8 mouse cellular contexts compared by ENCODE assay signal in the genomic region with DNA sequence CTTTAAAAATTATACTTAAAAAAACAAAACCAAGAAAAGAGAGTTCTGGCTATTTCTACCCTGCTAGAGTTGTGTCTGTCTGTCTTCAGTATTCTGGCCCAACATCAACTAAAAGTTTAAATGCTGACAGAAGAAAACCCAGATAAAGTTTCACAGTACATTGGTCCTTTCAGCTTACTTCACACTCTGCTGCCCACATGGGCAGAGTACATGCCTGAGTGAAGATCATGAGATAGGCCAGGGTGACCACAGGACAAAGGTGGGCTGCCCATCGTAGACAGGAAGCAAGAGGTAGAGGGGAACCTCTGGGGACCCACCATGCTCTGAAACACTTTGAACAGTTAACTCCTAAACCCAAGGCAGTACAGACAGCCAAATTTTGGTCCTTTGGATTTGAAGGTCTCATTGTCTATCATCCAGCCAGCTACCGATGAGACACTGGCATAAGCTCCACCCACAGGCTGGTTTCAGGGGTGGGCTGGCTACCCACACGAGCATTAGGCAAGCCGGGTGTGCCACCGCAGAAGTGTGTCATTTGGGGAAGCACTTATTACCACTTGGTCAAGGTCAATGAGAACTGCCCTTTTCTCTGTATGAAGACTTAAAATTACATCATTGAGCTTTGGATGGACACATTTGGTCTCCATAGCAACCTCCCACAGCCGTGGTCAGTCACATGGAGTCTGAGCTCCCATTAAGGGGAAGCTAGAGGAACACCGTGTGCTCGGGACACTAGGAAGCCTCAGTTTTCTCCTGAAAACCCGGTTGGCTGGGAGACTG. TPM values are rescaled to one million over a fixed set of nuclear protein-coding genes. Genes with fewer than 3 reads are reported as not detected.
DNase-seq lines count a peak whose midpoint lies in the region; ATAC-seq and TF ChIP-seq lines count a peak whose summit lies in the region.

No protein-coding gene starts in this region.

- TF ChIP-seq POLR2A in lung, adult 2 months (IDR thresholded peaks at IDR 0.05; ENCODE audit: borderline replicate concordance, extremely low read depth, low read depth, low read length) = no peak

- H3K9me3 ChIP-seq in forebrain, embryonic 15.5 days = no peaks in the 10 kb centered on the region
- no peaks in the 10 kb centered on the region for H3K9me3 ChIP-seq in neural tube, embryonic 13.5 days

- 0 out of 2 replicates have a peak, but pooled peaks cover 2% of the 10 kb centered on the region for H3K36me3 ChIP-seq in forebrain, embryonic 15.5 days
- H3K36me3 ChIP-seq in neural tube, embryonic 13.5 days = peaks cover 4% of the 10 kb centered on the region; the same call in 1 of the 2 replicates

- no peak overlapping the region for H3K9ac ChIP-seq in forebrain, embryonic 15.5 days (replicated peaks)
- no peak overlapping the region for H3K9ac ChIP-seq in neural tube, embryonic 13.5 days

- H3K27ac ChIP-seq in forebrain, embryonic 15.5 days (replicated peaks) = peak overlapping the region; percentile 71
- H3K27ac ChIP-seq in neural tube, embryonic 13.5 days (replicated peaks) = peak overlapping the region; percentile 79

- no peak overlapping the region for H3K4me2 ChIP-seq in forebrain, embryonic 15.5 days (replicated peaks)
- H3K4me2 ChIP-seq in neural tube, embryonic 13.5 days = no peak overlapping the region

- no peak overlapping the region for H3K4me3 ChIP-seq in lung, adult 2 months (replicated peaks; ENCODE audit: extremely low read depth, low read depth, low read length)
- no peak overlapping the region for H3K4me3 ChIP-seq in forebrain, embryonic 15.5 days
- H3K4me3 ChIP-seq in neural tube, embryonic 13.5 days = no peak overlapping the region

- peaks cover 29% of the 10 kb centered on the region for H3K4me1 ChIP-seq in lung, adult 2 months (ENCODE audit: control insufficient read depth, insufficient read depth, low read length)
- peaks cover 39% of the 10 kb centered on the region for H3K4me1 ChIP-seq in forebrain, embryonic 15.5 days
- H3K4me1 ChIP-seq in neural tube, embryonic 13.5 days (replicated peaks) = peaks cover 74% of the 10 kb centered on the region

- ATAC-seq in forebrain, embryonic 15.5 days (replicated peaks) = no peak
- ATAC-seq in neural tube, embryonic 13.5 days (ENCODE audit: low read depth) = no peak

- WGBS in lung, adult 2 months = 50% methylated on average over 9 of the region's 9 CpGs
- 65% methylated on average over 9 of the region's 9 CpGs for WGBS in forebrain, embryonic 15.5 days
- 64% methylated on average over 9 of the region's 9 CpGs for WGBS in neural tube, embryonic 13.5 days

- TF ChIP-seq CTCF in lung, adult 2 months (IDR thresholded peaks at IDR 0.05; ENCODE audit: insufficient read depth, low read length) = no peak

- DNase-seq in lung, adult 18-20 months = peak; percentile 75 to 83
- no peak for DNase-seq in lung, adult 2 months
- peak; percentile 63 for DNase-seq in kidney, postnatal 14 days
- no peak for DNase-seq in left cerebral cortex, adult 11 months (ENCODE audit: low spot score)
- no peak for DNase-seq in cerebellum, postnatal 25 days
- no peak for DNase-seq in urinary bladder, postnatal 36 days (ENCODE audit: low spot score in 2 of 2)

- H3K27me3 ChIP-seq in forebrain, embryonic 15.5 days = no peaks in the 10 kb centered on the region
- no peaks in the 10 kb centered on the region for H3K27me3 ChIP-seq in neural tube, embryonic 13.5 days

RNA-seq across cellular contexts. Expression of gene Ezr, which starts 35.9 kb away (rescaled TPM):
- polyA plus RNA-seq in lung, adult 2 months (2012; rRNA removed) = 79.3 and 84.0 TPM in 2 replicates
- 112 and 125 TPM in 2 replicates for polyA plus RNA-seq in forebrain, embryonic 15.5 days (2015; fragmentation: Nextera tagmentation; extraction: Ambion mirVana)
- polyA plus RNA-seq in neural tube, embryonic 13.5 days (2015; fragmentation: Nextera tagmentation; extraction: Ambion mirVana) = 58.5 and 68.3 TPM in 2 replicates

Comparison
In these comparisons a context has a peak if more than half of its experiments do, and no peak if none do; other contexts are left out.
1. DNase-seq: peak in lung, adult 18-20 months (2 of 2) and kidney, postnatal 14 days (single experiment); none in lung, adult 2 months (single experiment), left cerebral cortex, adult 11 months (single experiment), cerebellum, postnatal 25 days (0 of 2) and urinary bladder, postnatal 36 days (0 of 2).